Mouse (Mus musculus): Measurements from ENCODE around the gene Ccr4.

Gene Ccr4

DNA sequence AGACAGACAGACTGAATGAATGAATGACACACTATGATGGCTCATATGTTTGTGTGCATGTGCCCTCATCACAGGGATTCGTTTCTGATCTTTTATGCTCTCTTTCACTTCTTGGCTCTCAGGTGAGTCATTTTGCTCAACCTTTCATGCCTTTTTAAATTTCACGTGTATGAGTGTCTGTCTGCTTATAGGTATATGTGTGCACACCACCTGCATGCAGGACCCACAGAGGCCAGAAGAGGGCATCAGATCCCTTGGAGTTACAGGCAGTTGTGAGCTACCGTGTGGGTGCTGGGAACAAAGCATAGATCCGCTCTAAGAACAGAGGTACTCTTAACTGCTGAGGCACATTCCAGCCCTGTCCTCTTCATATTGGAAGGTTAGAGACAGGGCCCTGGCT lies 36.0 kb downstream of the Ccr4 start:
- no peak for DNase-seq (ENCODE audit: low read depth, low spot score)

GRCm38 (mm10) chr9:114468217-114468616 lies 36.5 kb downstream of the Ccr4 start:
- no peak for DNase-seq (ENCODE audit: low read depth, low spot score)

- DNase-seq (ENCODE audit: low read depth, low spot score), result no peak
These were observed 37.8 kb downstream of the Ccr4 start for GRCm38 (mm10) chr9:114466871-114467270.

GRCm38 (mm10) chr9:114465442-114465841 lies 39.3 kb downstream of the Ccr4 start:
- no peak for DNase-seq (ENCODE audit: low read depth, low spot score)

DNA sequence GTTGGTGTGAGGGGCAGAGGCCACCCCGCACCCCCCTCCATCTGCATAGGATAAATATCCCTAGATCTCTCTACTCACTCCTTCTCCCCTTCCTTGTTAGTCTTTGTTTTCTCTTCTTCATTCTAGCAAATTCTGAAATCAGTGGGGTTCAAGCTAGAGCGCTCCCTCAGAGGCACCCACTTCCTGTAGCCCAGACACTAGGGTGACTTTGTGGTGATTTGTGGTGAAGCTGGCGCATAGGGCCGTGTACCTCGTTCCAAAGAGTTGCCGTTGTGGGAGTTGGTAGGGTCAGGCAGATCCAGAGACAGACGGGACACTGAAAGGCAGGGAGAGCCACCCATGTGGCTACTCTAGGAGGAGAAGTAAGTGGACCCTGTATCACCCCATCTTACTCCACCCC lies 42.1 kb downstream of the Ccr4 start:
- no peak for DNase-seq (ENCODE audit: low read depth, low spot score)

DNA sequence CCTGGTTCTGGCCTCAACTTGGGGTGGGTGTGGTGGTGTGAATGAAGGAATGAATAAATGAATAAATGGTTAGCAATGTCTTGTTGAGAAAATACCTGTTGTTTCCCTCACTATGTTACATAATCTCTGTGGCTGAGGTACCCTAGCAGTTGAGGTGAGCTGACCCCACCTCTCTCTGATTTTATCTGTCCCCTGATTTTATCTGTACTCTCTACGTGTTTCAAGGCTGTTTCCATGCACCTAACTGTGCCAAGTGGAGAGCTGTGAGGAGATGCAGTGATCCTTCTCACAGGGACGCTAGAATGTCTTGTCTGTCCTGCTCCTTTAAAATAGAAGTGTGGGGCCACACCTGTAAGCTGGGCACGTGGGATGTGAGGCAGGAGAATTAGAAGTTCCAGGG lies 46.3 kb downstream of the Ccr4 start:
- DNase-seq (ENCODE audit: low read depth, low spot score), result no peak

DNA sequence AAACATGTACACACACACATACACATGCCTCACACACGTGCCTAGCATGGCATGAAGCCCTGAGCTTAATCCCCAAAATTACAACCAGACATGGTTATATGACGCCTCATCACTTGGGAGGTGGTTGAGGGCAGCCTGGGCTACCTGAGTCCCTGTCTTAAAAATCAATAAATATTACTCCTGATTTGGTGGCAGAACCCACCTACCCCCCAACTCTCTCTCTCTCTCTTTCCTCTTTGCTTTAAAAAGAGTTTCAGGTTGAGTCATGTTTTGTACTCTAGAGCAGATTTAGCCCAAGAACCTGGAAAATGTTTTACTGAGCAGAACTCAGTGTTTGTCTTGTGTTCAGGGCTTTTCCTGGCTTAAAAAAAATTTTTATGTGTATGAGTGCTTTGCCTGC lies 49.3 kb downstream of the Ccr4 start:
- DNase-seq (ENCODE audit: low read depth, low spot score), result no peak

DNA sequence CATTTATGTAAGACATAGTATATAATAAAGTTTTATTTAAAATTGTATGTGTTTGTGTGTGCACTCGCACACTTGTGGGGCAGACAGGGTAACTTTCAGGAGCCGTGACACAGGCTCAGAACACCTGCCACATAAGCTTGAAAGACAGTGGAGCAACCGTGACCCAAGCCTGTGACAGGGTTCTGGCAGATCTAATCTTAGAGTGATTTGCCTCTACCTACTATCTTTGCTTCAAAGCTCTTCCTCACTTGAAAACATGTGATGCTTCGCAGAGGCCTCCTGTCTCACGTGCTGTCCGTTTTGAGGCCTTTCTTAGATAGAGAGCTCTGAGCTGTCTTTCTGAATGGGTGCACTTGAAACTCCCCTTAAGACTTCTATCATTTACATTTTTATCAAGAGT lies 52.3 kb downstream of the Ccr4 start:
- DNase-seq (ENCODE audit: low read depth, low spot score), result no peak

- no peak for DNase-seq (ENCODE audit: low read depth, low spot score)
These were observed 53.1 kb downstream of the Ccr4 start for GRCm38 (mm10) chr9:114451615-114452014.

DNA sequence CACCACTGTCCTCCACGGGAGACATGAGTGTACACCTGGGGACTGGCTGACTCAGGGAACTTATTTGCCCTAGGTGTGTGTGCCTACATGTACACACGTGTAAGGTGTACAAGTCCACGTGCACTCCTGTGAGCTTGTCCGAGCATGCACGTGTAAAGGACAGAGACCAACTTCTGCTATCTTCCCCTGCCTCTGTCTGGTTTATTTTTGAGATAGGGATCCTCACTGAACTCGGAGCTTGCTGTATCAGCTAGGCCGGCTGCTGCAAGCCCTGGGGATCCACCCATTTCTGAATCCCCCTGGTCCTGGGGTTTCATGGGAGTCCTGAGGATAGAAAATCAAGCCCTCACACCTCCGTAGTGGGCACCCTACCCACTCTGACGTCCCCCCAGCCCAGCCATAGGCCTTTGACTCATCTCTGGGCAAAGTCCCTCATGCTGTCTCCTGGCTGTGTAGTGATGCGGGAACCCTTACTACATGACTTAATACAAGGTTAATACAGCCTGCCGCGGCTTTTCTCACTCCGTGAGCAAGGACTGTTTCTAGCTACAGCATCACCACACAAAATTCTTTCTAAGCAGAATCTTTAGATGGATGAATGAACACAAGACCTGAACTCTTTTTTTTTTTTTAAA lies 55.5 kb downstream of the Ccr4 start:
- no peak for DNase-seq (ENCODE audit: low read depth, low spot score)

GRCm38 (mm10) chr9:114448700-114449099 lies 56.0 kb downstream of the Ccr4 start:
- no peak for DNase-seq (ENCODE audit: low read depth, low spot score)

GRCm38 (mm10) chr9:114446887-114447286 lies 57.8 kb downstream of the Ccr4 start:
- no peak for DNase-seq (ENCODE audit: low read depth, low spot score)

DNA sequence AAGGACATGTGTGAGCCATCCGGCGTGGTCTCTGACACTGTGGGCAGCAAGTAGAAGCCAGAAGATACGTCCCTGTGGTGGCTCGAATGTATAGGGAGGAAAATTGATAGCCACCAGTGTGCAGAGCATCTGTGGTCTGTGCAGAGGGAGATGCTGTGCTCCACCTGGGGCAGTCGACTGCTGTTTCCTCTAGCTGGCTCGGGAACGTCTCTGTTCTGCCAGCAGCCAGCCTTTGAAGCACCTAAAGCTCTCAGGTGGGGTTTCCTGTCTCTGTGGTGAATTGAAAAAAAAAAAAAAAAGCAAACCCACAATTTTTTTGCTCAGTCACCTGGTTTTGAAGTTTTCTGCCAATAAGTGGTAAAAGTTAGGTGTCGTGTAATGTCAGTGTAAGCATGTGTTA lies 61.4 kb downstream of the Ccr4 start:
- no peak for DNase-seq (ENCODE audit: low read depth, low spot score)

- DNase-seq (ENCODE audit: low read depth, low spot score), result no peak
These were observed 61.8 kb downstream of the Ccr4 start for GRCm38 (mm10) chr9:114442893-114443292.

- no peak for DNase-seq (ENCODE audit: low read depth, low spot score)
These were observed 62.5 kb downstream of the Ccr4 start for GRCm38 (mm10) chr9:114442225-114442624.

DNA sequence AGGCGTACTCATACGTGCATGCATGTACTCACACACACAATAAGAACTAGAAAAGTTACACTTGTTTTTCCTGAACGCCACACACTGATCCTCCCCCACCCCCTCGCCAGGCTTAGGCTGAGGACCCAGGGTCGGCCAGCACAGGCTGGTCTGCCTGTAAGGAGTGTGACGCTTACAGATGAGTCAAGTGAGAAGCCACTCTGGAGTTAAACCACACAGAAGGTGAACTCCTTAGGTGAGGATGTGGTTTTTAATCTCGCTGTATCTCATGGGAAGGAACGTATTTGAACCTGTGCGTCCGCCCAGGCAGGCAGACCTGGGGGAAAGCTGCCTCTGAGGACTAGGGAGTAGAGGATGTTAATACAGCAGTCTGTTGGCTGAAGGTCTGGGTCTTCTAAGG lies 64.2 kb downstream of the Ccr4 start:
- no peak for DNase-seq (ENCODE audit: low read depth, low spot score)

Data from skeletal muscle tissue, adult 2 months (tissue).